Mouse (Mus musculus) megakaryocyte, embryonic 14.5 days (primary cell): ENCODE data around the gene Pes1.

Experiments
- FLI1 ChIP-seq: IDR thresholded peaks from 2 replicates; pipeline ENCODE4 v1.6.1; 2012; ENCODE audit warnings: low read length, inconsistent platforms, mixed read lengths
- GATA1 ChIP-seq: IDR thresholded peaks from 3 replicates; pipeline ENCODE4 v1.6.1; 2012; ENCODE audit warnings: mixed read lengths, low read length, inconsistent platforms, borderline replicate concordance

DNA sequence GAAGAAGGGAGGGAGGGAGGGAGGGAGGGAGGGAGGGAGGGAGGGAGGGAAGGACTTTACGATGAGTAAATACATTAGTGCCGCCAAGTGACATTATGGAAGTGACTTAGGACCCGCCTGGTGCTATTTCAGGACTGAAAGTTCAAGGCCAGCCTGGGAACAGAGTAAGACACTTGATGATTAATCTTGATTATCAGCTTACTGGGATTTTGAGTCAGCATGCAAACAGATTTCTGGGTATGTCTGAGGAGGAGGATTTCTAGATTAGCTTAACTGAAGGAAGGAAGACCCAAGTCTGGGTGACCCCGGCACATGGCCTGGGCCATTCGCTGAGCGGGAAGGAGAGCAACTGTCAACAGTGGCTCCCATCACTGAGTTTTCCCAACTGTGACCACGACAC lies 43.3 kb upstream of the Pes1 start:
- TF ChIP-seq GATA1: no peak
- no peak for TF ChIP-seq FLI1
